Mouse (Mus musculus): ENCODE results near the gene Drd4.
A peak's percentile ranks its signal among the peaks of the same experiment; 100 is the strongest.

The Drd4 gene

GRCm38 (mm10) chr7:141335682-141336081 is 43.9 kb downstream of the Drd4 start:
- DNase-seq (ENCODE audit: low spot score): no peak

- no peak for DNase-seq (ENCODE audit: low spot score)
These were observed 44.5 kb downstream of the Drd4 start for GRCm38 (mm10) chr7:141336296-141336695.

- DNase-seq (ENCODE audit: low spot score): no peak
These were observed 46.1 kb downstream of the Drd4 start for GRCm38 (mm10) chr7:141337716-141338416.

GRCm38 (mm10) chr7:141338576-141339131 is 46.8 kb downstream of the Drd4 start, which contains the start of gene Eps8l2:
Gene Eps8l2 (plus strand): TSS chr7:141338880.
- peak; percentile 29 for DNase-seq (ENCODE audit: low spot score)

GRCm38 (mm10) chr7:141339215-141339920 is 47.6 kb downstream of the Drd4 start:
- DNase-seq (ENCODE audit: low spot score): no peak

- no peak for DNase-seq (ENCODE audit: low spot score)
These were observed 48.2 kb downstream of the Drd4 start for GRCm38 (mm10) chr7:141340023-141340422.

- DNase-seq (ENCODE audit: low spot score): no peak
These were observed 48.7 kb downstream of the Drd4 start for GRCm38 (mm10) chr7:141340476-141340875.

GRCm38 (mm10) chr7:141341689-141342226 is 50.0 kb downstream of the Drd4 start:
- DNase-seq (ENCODE audit: low spot score): no peak

- DNase-seq (ENCODE audit: low spot score): no peak
These were observed 51.4 kb downstream of the Drd4 start for GRCm38 (mm10) chr7:141343230-141343629.

GRCm38 (mm10) chr7:141343696-141344095 is 51.9 kb downstream of the Drd4 start:
- no peak for DNase-seq (ENCODE audit: low spot score)

GRCm38 (mm10) chr7:141344787-141345186 is 53.0 kb downstream of the Drd4 start:
- no peak for DNase-seq (ENCODE audit: low spot score)
